Mouse (Mus musculus) lung, adult 2 months (tissue): Measurements from ENCODE around the gene Wdr62.

Experiments used
- CTCF ChIP-seq: fragments of 200-500 bp; IDR thresholded peaks from 2 replicates; pipeline ENCODE4 v1.5.1; 2011; ENCODE audit warnings: mild to moderate bottlenecking, low read length, control low read depth; ENCODE audit not compliant: insufficient read depth
- POLR2A ChIP-seq: fragments of 200-500 bp; IDR thresholded peaks from 2 replicates; pipeline ENCODE4 v1.6.1; 2011; ENCODE audit warnings: low read depth, mild to moderate bottlenecking, control low read depth, low read length, borderline replicate concordance; ENCODE audit errors: extremely low read depth

DNA sequence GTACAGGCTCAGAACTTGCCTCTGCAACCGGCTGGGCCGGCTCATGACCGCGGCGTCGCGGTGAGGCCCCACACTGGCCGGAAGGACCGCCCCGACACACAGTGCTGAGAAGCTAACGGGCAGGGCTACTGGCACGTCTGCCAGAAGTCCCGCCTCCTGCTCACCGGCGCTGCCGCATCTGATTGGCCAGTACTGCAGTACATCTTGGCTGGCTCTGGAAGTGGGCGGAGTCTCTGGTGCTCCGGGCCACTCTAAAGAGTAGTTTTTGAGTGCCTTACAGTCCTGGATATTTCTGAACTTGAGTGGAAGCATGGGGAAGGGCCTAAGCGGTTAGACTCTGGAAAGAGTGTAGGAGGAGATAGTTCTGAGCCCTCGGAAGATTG lies 42.1 kb upstream of the Wdr62 start:
- TF ChIP-seq POLR2A (peak; percentile 74), CTCF (no peak)
